Mouse (Mus musculus) kidney, postnatal 0 days (tissue): ENCODE measurements at regions not wholly inside any gene's neighbourhood (a gene's known extent, or its start where the extent isn't known, plus 50 kb on each side); places are given as distances from the start of the nearest gene placed in this dataset.

Experiments used
- ATAC-seq: fragments of 200-750 bp; cut with Nextera tagmentation; replicated peaks from 2 replicates; pipeline ENCODE4 v1.8.0; 2017; ENCODE audit warnings: low read depth, moderate number of reproducible peaks, moderate TSS enrichment, moderate library complexity; ENCODE audit not compliant: low FRiP score
- DNase-seq: peaks from one replicate; pipeline ENCODE4 v3.0.0-alpha.2; 2016; ENCODE audit warnings: low spot score
- H3K27ac ChIP-seq: fragments of 300-500 bp; sonication (generic); 2 replicates; pipeline ENCODE4 v1.5.1; 2014; ENCODE audit warnings: mild to moderate bottlenecking
- H3K27me3 ChIP-seq: fragments of 300-500 bp; sonication (generic); 2 replicates; pipeline ENCODE4 v1.6.1; 2014; ENCODE audit warnings: low read length, mixed read lengths; ENCODE audit not compliant: insufficient read depth
- H3K36me3 ChIP-seq: fragments of 300-500 bp; sonication (generic); 2 replicates; pipeline ENCODE4 v1.6.1; 2014; ENCODE audit warnings: low read length, mixed read lengths; ENCODE audit not compliant: insufficient read depth
- H3K4me1 ChIP-seq: fragments of 300-500 bp; sonication (generic); replicated peaks from 2 replicates; pipeline ENCODE4 v1.6.1; 2014; ENCODE audit warnings: antibody characterized with exemption, low read length, mixed read lengths; ENCODE audit not compliant: insufficient read depth
- H3K4me2 ChIP-seq: fragments of 300-500 bp; sonication (generic); 2 replicates; pipeline ENCODE4 v1.6.1; 2014; ENCODE audit warnings: mild to moderate bottlenecking, low read length, moderate library complexity, mixed read lengths
- H3K4me3 ChIP-seq: fragments of 300-500 bp; sonication (generic); replicated peaks from 2 replicates; pipeline ENCODE4 v1.5.1; 2014; ENCODE audit warnings: low read depth, low read length
- H3K9ac ChIP-seq: fragments of 300-500 bp; sonication (generic); 2 replicates; pipeline ENCODE4 v1.6.1; 2014; ENCODE audit warnings: low read depth, low read length
- H3K9me3 ChIP-seq: fragments of 300-500 bp; sonication (generic); replicated peaks from 2 replicates; pipeline ENCODE4 v1.6.1; 2016; ENCODE audit warnings: low read length, inconsistent platforms, mixed read lengths
- CTCF ChIP-seq: IDR thresholded peaks from 2 replicates; pipeline ENCODE4 v1.5.1; 2016; ENCODE audit warnings: antibody characterized with exemption, low read depth, mild to moderate bottlenecking, moderate library complexity
- WGBS: fragments of 180-500 bp; shearing (Covaris S2); extraction: QIAGEN DNeasy Blood & Tissue Kit; methylation state at CpG from one replicate; pipeline ENCODE4 v1.1.7; 2014; 5-methylcytosine and 5-hydroxymethylcytosine counted together

DNA sequence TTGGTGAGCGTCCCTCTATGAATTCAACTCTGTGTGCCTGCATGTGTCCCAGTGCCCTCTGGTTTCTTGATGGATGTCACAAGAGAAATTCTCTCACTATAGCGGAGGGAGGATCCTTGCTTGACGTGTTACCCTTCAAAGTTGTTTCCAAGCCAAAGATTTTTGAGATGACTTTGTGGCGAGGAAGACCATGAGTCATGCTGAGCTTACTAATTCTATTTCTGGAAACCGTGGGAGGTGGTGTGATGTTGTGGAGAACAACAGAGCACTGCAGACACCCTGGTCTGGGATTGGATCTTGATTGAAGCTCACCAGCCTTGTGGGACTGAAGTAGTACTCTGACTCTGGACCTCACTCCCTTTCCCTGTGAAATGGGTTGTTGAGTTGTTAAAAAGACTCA lies 190.0 kb upstream of the Trib2 start:
- no peak overlapping the region for H3K27ac ChIP-seq
- H3K9me3 ChIP-seq, result no peaks in the 10 kb centered on the region
- no peaks in the 10 kb centered on the region for H3K27me3 ChIP-seq
- no peak overlapping the region for H3K9ac ChIP-seq
- ATAC-seq, result no peak
- H3K4me1 ChIP-seq, result 0 out of 2 replicates have a peak, but pooled peaks cover 12% of the 10 kb centered on the region
- 76% methylated on average over 5 of the region's 5 CpGs for WGBS
- H3K4me3 ChIP-seq, result no peak overlapping the region
- no peak for TF ChIP-seq CTCF
- H3K36me3 ChIP-seq, result no peaks in the 10 kb centered on the region
- H3K4me2 ChIP-seq, result no peak overlapping the region
- no peak for DNase-seq

DNA sequence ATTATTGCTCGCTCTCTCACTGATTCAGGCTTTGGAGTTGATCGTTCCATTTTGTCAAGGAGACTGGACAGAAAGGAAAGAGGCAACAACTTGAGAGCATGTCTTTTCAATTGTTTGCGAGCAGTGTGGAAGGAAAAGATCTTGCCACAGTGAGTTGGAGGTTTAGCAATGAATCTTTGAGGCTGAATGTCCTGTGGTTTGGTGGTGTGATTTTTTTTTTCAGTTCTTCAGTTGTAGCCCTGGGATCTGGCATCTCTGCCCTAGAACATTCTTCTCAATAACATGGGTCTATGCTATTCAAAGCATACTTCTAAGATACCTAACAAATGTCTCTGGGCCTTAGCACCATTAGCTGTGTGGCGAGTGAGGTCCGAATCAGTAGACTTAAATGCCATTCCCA lies 189.6 kb upstream of the Trib2 start:
- Histone ChIP-seq H3K27me3 (no peaks in the 10 kb centered on the region), H3K36me3 (no peaks in the 10 kb centered on the region), H3K4me3 (no peak overlapping the region), H3K27ac (no peak overlapping the region), H3K4me2 (no peak overlapping the region), H3K9ac (no peak overlapping the region), H3K9me3 (no peaks in the 10 kb centered on the region), H3K4me1 (0 out of 2 replicates have a peak, but pooled peaks cover 12% of the 10 kb centered on the region)
- 92% methylated on average over 5 of the region's 5 CpGs for WGBS
- no peak for TF ChIP-seq CTCF
- ATAC-seq (no peak), DNase-seq (no peak)

DNA sequence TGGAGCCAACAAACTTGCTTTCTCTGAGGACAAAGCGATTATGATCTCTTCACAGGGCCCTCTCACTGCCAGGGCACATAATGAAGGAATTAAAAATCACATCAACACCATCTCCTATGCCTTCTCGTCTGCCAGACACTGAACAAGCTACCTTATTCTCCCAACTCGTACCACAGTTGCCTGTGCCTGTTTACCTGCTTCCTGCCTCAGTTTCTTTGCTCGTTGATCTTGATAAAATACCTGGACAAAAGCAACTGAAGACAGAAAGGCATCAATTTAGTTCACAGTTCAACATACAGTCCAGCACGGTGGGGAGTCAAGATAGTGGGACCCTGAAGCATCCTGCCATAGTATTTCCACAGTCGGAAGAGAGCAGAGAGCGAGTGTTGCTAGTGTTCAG lies 185.1 kb upstream of the Trib2 start:
- Histone ChIP-seq H3K4me3 (no peak overlapping the region), H3K27me3 (no peaks in the 10 kb centered on the region), H3K4me1 (no peaks in the 10 kb centered on the region), H3K9ac (no peak overlapping the region), H3K9me3 (no peaks in the 10 kb centered on the region), H3K36me3 (no peaks in the 10 kb centered on the region), H3K27ac (no peak overlapping the region), H3K4me2 (no peak overlapping the region)
- no peak for ATAC-seq
- TF ChIP-seq CTCF, result no peak
- WGBS, result 93% methylated on average over 7 of the region's 7 CpGs
- no peak for DNase-seq

GRCm38 (mm10) chr12:16001225-16001624 lies 184.5 kb upstream of the Trib2 start:
- Histone ChIP-seq H3K9me3 (no peaks in the 10 kb centered on the region), H3K27ac (no peak overlapping the region), H3K27me3 (no peaks in the 10 kb centered on the region), H3K4me3 (no peak overlapping the region), H3K36me3 (no peaks in the 10 kb centered on the region), H3K4me2 (no peak overlapping the region), H3K9ac (no peak overlapping the region), H3K4me1 (no peaks in the 10 kb centered on the region)
- TF ChIP-seq CTCF, result no peak
- ATAC-seq, result no peak
- 57% methylated on average over 5 of the region's 5 CpGs for WGBS
- no peak for DNase-seq

- no peak for TF ChIP-seq CTCF
- Histone ChIP-seq H3K9ac (no peak overlapping the region), H3K4me3 (no peak overlapping the region), H3K9me3 (no peaks in the 10 kb centered on the region), H3K4me2 (no peak overlapping the region), H3K36me3 (no peaks in the 10 kb centered on the region), H3K27me3 (no peaks in the 10 kb centered on the region), H3K4me1 (no peaks in the 10 kb centered on the region), H3K27ac (no peak overlapping the region)
- ATAC-seq, result no peak
- no peak for DNase-seq
Observed at GRCm38 (mm10) chr12:15998331-15998730, 181.6 kb upstream of the Trib2 start.

- Histone ChIP-seq H3K9ac (no peak overlapping the region), H3K27me3 (no peaks in the 10 kb centered on the region), H3K36me3 (no peaks in the 10 kb centered on the region), H3K27ac (no peak overlapping the region), H3K9me3 (no peaks in the 10 kb centered on the region), H3K4me3 (no peak overlapping the region), H3K4me2 (no peak overlapping the region), H3K4me1 (no peaks in the 10 kb centered on the region)
- ATAC-seq (no peak), DNase-seq (peak; percentile 25)
- 48% methylated on average over 3 of the region's 3 CpGs for WGBS
- no peak for TF ChIP-seq CTCF
Observed at GRCm38 (mm10) chr12:15993866-15994265, 177.1 kb upstream of the Trib2 start.

GRCm38 (mm10) chr12:15986351-15986750 lies 169.6 kb upstream of the Trib2 start:
- Histone ChIP-seq H3K36me3 (no peaks in the 10 kb centered on the region), H3K4me1 (no peaks in the 10 kb centered on the region), H3K27me3 (no peaks in the 10 kb centered on the region), H3K9ac (no peak overlapping the region), H3K27ac (no peak overlapping the region), H3K4me2 (no peak overlapping the region), H3K9me3 (no peaks in the 10 kb centered on the region), H3K4me3 (no peak overlapping the region)
- DNase-seq (no peak), ATAC-seq (no peak)
- no peak for TF ChIP-seq CTCF
